Mouse (Mus musculus): ENCODE results near the gene Scrn1.

DNA sequence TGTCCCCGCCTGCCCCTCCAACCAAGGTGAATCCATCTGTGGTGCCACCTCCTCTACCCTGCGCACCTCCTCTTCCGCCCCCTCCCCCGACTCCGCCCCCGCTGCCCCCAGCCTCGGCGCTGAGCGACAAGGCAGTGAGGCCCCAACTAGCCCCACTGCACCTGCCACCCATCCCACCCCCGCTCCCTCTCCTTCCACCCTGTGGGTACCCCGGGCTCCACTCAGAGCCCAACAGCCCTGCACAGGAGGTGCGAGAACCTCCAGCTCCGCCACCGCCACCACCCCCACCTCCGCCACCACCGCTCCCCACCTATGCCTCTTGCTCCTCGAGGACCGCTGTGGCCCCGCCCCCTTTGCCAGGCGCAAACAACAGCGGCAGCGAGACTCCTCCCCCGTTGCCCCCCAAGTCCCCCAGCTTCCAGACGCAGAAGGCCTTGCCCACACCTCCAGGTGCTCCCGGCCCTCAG lies 80.8 kb downstream of the Scrn1 start:
- TF ChIP-seq GATA1 (IDR thresholded peaks at IDR 0.05; ENCODE audit: borderline replicate concordance, low read length) = no peak
- TF ChIP-seq FLI1 (IDR thresholded peaks at IDR 0.05; ENCODE audit: low read length) = no peak

All from megakaryocyte, embryonic 14.5 days (primary cell).